Mouse (Mus musculus): ENCODE results near the gene Gsg1l.

- TF ChIP-seq CTCF (IDR thresholded peaks at IDR 0.05; ENCODE audit: low read depth), result no peak
- TF ChIP-seq EP300 (IDR thresholded peaks at IDR 0.05; ENCODE audit: low read depth), result no peak
Measured at GRCm38 (mm10) chr7:125887761-125888160, 194.4 kb downstream of the Gsg1l start.

All from liver, embryonic 14.5 days (tissue).